Mouse (Mus musculus): ENCODE measurements around the gene AL731706.1. TPM values are rescaled to one million over a fixed set of nuclear protein-coding genes. Genes with fewer than 3 reads are reported as not detected.

Gene AL731706.1
- total RNA-seq (2014; rRNA removed) (8.3 and 14.2 TPM in 2 replicates), polyA plus RNA-seq (2015; fragmentation: Nextera tagmentation; extraction: Ambion mirVana) (19.4 and 20.6 TPM in 2 replicates)

- DNase-seq (ENCODE audit: low spot score) (peak; percentile 100), ATAC-seq (peak; percentile 98)
- Histone ChIP-seq H3K4me2 (ENCODE audit: low read depth, low read length) (peak within 1 kb of the TSS; percentile 58), H3K27ac (peak within 1 kb of the TSS; percentile 97), H3K9me3 (ENCODE audit: low read length) (no peaks in the 10 kb centered on the region), H3K4me1 (ENCODE audit: insufficient read depth, low read length) (no peaks in the 10 kb centered on the region), H3K9ac (replicated peaks; ENCODE audit: low read length) (peak within 1 kb of the TSS; percentile 64), H3K27me3 (ENCODE audit: insufficient read depth, low read length) (no peaks in the 10 kb centered on the region), H3K36me3 (ENCODE audit: insufficient read depth, low read length) (no peaks in the 10 kb centered on the region), H3K4me3 (ENCODE audit: low read length) (peak within 1 kb of the TSS; percentile 64)
- no peak; the same call in 1 of the 2 replicates for TF ChIP-seq CTCF (IDR thresholded peaks at IDR 0.05; ENCODE audit: low read depth)
- under 1% methylated on average over 49 of the region's 49 CpGs for WGBS
Measured at GRCm38 (mm10) chr2:136891068-136891950, at the start of gene AL731706.1, which contains the start of the genes Slx4ip and Mkks. TSS of gene AL731706.1 (minus strand) at chr2:136891389. TSS of gene Slx4ip (plus strand) at chr2:136891218. TSS of gene Mkks (minus strand) at chr2:136891389.

- no peak overlapping the region for H3K9ac ChIP-seq (replicated peaks; ENCODE audit: low read length)
- ATAC-seq: no peak
- no peak for TF ChIP-seq CTCF (IDR thresholded peaks at IDR 0.05; ENCODE audit: low read depth)
- no peak for DNase-seq (ENCODE audit: low spot score)
- no peak overlapping the region for H3K4me2 ChIP-seq (ENCODE audit: low read depth, low read length)
- H3K27me3 ChIP-seq (ENCODE audit: insufficient read depth, low read length): no peaks in the 10 kb centered on the region
- no peaks in the 10 kb centered on the region for H3K9me3 ChIP-seq (ENCODE audit: low read length)
- H3K4me3 ChIP-seq (ENCODE audit: low read length): no peak overlapping the region
- no peak overlapping the region for H3K27ac ChIP-seq
- no peaks in the 10 kb centered on the region for H3K4me1 ChIP-seq (ENCODE audit: insufficient read depth, low read length)
- WGBS: 78% methylated on average over 1 of the region's 1 CpGs
- no peaks in the 10 kb centered on the region for H3K36me3 ChIP-seq (ENCODE audit: insufficient read depth, low read length)
Measured at GRCm38 (mm10) chr2:136938249-136938648, 47.1 kb upstream of the AL731706.1 start.

- no peaks in the 10 kb centered on the region for H3K36me3 ChIP-seq (ENCODE audit: insufficient read depth, low read length)
- no peak overlapping the region for H3K4me3 ChIP-seq (ENCODE audit: low read length)
- 94% methylated on average over 4 of the region's 4 CpGs for WGBS
- ATAC-seq (no peak), DNase-seq (ENCODE audit: low spot score) (no peak)
- TF ChIP-seq CTCF (IDR thresholded peaks at IDR 0.05; ENCODE audit: low read depth): no peak
- H3K27me3 ChIP-seq (ENCODE audit: insufficient read depth, low read length): no peaks in the 10 kb centered on the region
- no peak overlapping the region for H3K9ac ChIP-seq (replicated peaks; ENCODE audit: low read length)
- H3K9me3 ChIP-seq (ENCODE audit: low read length): no peaks in the 10 kb centered on the region
- H3K27ac ChIP-seq: no peak overlapping the region
- H3K4me1 ChIP-seq (ENCODE audit: insufficient read depth, low read length): no peaks in the 10 kb centered on the region
- no peak overlapping the region for H3K4me2 ChIP-seq (ENCODE audit: low read depth, low read length)
Measured at GRCm38 (mm10) chr2:136936391-136937288, 45.5 kb upstream of the AL731706.1 start.

GRCm38 (mm10) chr2:136921003-136921408, 29.8 kb upstream of the AL731706.1 start:
- Histone ChIP-seq H3K9me3 (ENCODE audit: low read length) (no peaks in the 10 kb centered on the region), H3K4me2 (ENCODE audit: low read depth, low read length) (no peak overlapping the region), H3K27ac (no peak overlapping the region), H3K36me3 (ENCODE audit: insufficient read depth, low read length) (no peaks in the 10 kb centered on the region), H3K4me3 (ENCODE audit: low read length) (no peak overlapping the region), H3K27me3 (ENCODE audit: insufficient read depth, low read length) (no peaks in the 10 kb centered on the region), H3K4me1 (ENCODE audit: insufficient read depth, low read length) (no peaks in the 10 kb centered on the region), H3K9ac (replicated peaks; ENCODE audit: low read length) (no peak overlapping the region)
- peak; percentile 20 for DNase-seq (ENCODE audit: low spot score)
- 50% methylated on average over 4 of the region's 4 CpGs for WGBS
- no peak for TF ChIP-seq CTCF (IDR thresholded peaks at IDR 0.05; ENCODE audit: low read depth)
- ATAC-seq: peak; percentile 56; the same call in 1 of the 2 replicates

- Histone ChIP-seq H3K36me3 (ENCODE audit: insufficient read depth, low read length) (no peaks in the 10 kb centered on the region), H3K9me3 (ENCODE audit: low read length) (no peaks in the 10 kb centered on the region), H3K4me2 (ENCODE audit: low read depth, low read length) (no peak overlapping the region), H3K9ac (replicated peaks; ENCODE audit: low read length) (no peak overlapping the region), H3K27me3 (ENCODE audit: insufficient read depth, low read length) (no peaks in the 10 kb centered on the region), H3K4me1 (ENCODE audit: insufficient read depth, low read length) (no peaks in the 10 kb centered on the region), H3K27ac (no peak overlapping the region), H3K4me3 (ENCODE audit: low read length) (no peak overlapping the region)
- DNase-seq (ENCODE audit: low spot score): no peak
- TF ChIP-seq CTCF (IDR thresholded peaks at IDR 0.05; ENCODE audit: low read depth): no peak
- WGBS: 83% methylated on average over 3 of the region's 3 CpGs
- ATAC-seq: no peak
Measured at GRCm38 (mm10) chr2:136920257-136920993, 29.2 kb upstream of the AL731706.1 start.

GRCm38 (mm10) chr2:136919433-136919832, 28.2 kb upstream of the AL731706.1 start:
- H3K4me1 ChIP-seq (ENCODE audit: insufficient read depth, low read length): no peaks in the 10 kb centered on the region
- DNase-seq (ENCODE audit: low spot score) (no peak), ATAC-seq (no peak)
- no peak overlapping the region for H3K27ac ChIP-seq
- no peaks in the 10 kb centered on the region for H3K9me3 ChIP-seq (ENCODE audit: low read length)
- H3K27me3 ChIP-seq (ENCODE audit: insufficient read depth, low read length): no peaks in the 10 kb centered on the region
- H3K9ac ChIP-seq (replicated peaks; ENCODE audit: low read length): no peak overlapping the region
- H3K36me3 ChIP-seq (ENCODE audit: insufficient read depth, low read length): no peaks in the 10 kb centered on the region
- 90% methylated on average over 1 of the region's 1 CpGs for WGBS
- H3K4me3 ChIP-seq (ENCODE audit: low read length): no peak overlapping the region
- no peak for TF ChIP-seq CTCF (IDR thresholded peaks at IDR 0.05; ENCODE audit: low read depth)
- no peak overlapping the region for H3K4me2 ChIP-seq (ENCODE audit: low read depth, low read length)
